Mouse (Mus musculus): Measurements from ENCODE around the gene Eda2r. TPM values are rescaled to one million over a fixed set of nuclear protein-coding genes. Genes with fewer than 3 reads are reported as not detected.

Gene Eda2r
- polyA plus RNA-seq (2014; fragmentation: Illumina TruSeq; extraction: RNeasy Lipid Tissue Mini Kit (QIAGEN cat#74804); ENCODE audit: insufficient read depth, low read depth, low replicate concordance): 0.84 TPM

DNA sequence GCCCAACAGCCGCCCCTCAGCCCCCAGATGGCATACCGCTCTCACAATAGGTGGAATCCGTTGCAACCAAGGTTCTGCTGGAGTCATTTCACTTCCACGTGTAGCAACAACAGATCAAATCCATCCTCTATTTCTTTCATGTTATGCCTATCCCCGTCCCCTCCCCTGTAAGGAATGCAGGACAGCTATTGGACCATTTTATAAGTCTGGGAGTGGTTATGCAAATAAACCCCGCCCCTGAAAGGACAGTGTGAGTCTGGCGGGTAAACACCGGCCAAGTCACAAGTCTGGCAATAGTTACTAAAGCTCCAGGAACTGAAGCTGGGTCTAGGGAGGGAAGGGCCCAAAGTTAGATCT, at the start of gene Eda2r:
Eda2r (minus strand) TSS at position 152 of the 357 bp plus-strand sequence.

